Mouse (Mus musculus): ENCODE measurements around the gene Dicer1. TPM values are rescaled to one million over a fixed set of nuclear protein-coding genes. Genes with fewer than 3 reads are reported as not detected.

Dicer1 gene
- total and polyA plus RNA-seq, 3 experiments = 14.6 to 25.9 TPM; not detected in 1

DNA sequence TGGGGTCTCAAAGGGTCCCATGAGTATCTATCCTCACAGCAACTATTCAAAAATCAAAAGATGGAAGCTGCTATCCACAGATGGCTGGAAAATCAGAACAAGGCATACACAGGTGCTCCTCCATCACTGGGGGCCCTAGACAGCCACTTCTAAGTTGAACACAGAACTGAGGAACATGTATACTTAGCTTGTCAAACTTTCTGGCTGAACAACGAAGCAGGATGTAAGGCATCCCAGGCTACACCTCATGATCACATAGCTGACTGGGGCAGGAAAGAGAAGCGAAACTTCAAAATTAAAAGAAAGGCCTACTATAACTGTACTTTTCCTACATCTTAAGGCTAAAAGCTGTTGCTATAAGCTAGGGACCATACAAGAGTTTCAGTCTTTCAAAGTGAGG lies 2.8 kb downstream of the Dicer1 start:
- no peaks in the 10 kb centered on the region for H3K9me3 ChIP-seq (replicated peaks; ENCODE audit: insufficient read depth, low read length)
- DNase-seq (ENCODE audit: low read depth, low spot score) = no peak
- peaks cover 5 to 12% of the 10 kb centered on the region in 2 experiments; a peak in 3 of 4 replicates for H3K4me1 ChIP-seq (ENCODE audit: control insufficient read depth in 1 of 2, insufficient read depth in 2 of 2, low read length in 2 of 2)
- no peak overlapping the region for H3K9ac ChIP-seq (ENCODE audit: control insufficient read depth, low read depth, low read length, poor library complexity, severe bottlenecking)
- TF ChIP-seq USF1 (IDR thresholded peaks at IDR 0.05; ENCODE audit: low read depth, low read length) = no peak
- no peak for TF ChIP-seq MEF2A (IDR thresholded peaks at IDR 0.05; ENCODE audit: extremely low read depth, insufficient replicate concordance, low read depth, low read length, poor library complexity, severe bottlenecking)
- TF ChIP-seq NRF1 (IDR thresholded peaks at IDR 0.05; ENCODE audit: insufficient read depth, low read depth, low read length, poor library complexity, severe bottlenecking) = no peak
- TF ChIP-seq CHD1 (IDR thresholded peaks at IDR 0.05; ENCODE audit: low read depth, low read length) = no peak
- no peak for TF ChIP-seq TCF12 (IDR thresholded peaks at IDR 0.05; ENCODE audit: low read depth, low read length)
- no peak for TF ChIP-seq ETS1 (IDR thresholded peaks at IDR 0.05; ENCODE audit: low read depth, low read length)
- TF ChIP-seq EP300 (IDR thresholded peaks at IDR 0.05; ENCODE audit: low read depth in 1 of 2, low read length in 2 of 2) = no peak
- no peak for TF ChIP-seq ZKSCAN1 (IDR thresholded peaks at IDR 0.05; ENCODE audit: low read depth, low read length)
- no peak for TF ChIP-seq SMC3 (IDR thresholded peaks at IDR 0.05; ENCODE audit: low read depth, low read length)
- TF ChIP-seq KAT2A (conservative IDR thresholded peaks at IDR 0.05; ENCODE audit: low read depth, low read length) = no peak
- TF ChIP-seq ZNF384 (IDR thresholded peaks at IDR 0.05; ENCODE audit: low read depth, low read length) = no peak
- no peak for TF ChIP-seq MAZ (IDR thresholded peaks at IDR 0.05; ENCODE audit: low read depth, low read length)
- no peak for TF ChIP-seq MYB (IDR thresholded peaks at IDR 0.05; ENCODE audit: low read depth, low read length)
- no peak for TF ChIP-seq HCFC1 (IDR thresholded peaks at IDR 0.05; ENCODE audit: low read depth, low read length)
- peaks cover 0 to 11% of the 10 kb centered on the region in 2 experiments; a peak in 2 of 4 replicates for H3K36me3 ChIP-seq (ENCODE audit: control insufficient read depth in 1 of 2, insufficient read depth in 2 of 2, low read length in 2 of 2)
- H3K4me3 ChIP-seq (ENCODE audit: control insufficient read depth in 1 of 2, insufficient read depth in 1 of 2, low read depth in 2 of 2, low read length in 2 of 2) = no peak overlapping the region
- H3K79me2 ChIP-seq (ENCODE audit: control insufficient read depth, insufficient read depth, low read length, poor library complexity) = peaks cover 62% of the 10 kb centered on the region
- no peaks in the 10 kb centered on the region for H3K27me3 ChIP-seq (ENCODE audit: control insufficient read depth in 1 of 2, insufficient read depth in 2 of 2, low read length in 2 of 2)
- H3K27ac ChIP-seq (ENCODE audit: control insufficient read depth, low read depth, low read length) = no peak overlapping the region

DNA sequence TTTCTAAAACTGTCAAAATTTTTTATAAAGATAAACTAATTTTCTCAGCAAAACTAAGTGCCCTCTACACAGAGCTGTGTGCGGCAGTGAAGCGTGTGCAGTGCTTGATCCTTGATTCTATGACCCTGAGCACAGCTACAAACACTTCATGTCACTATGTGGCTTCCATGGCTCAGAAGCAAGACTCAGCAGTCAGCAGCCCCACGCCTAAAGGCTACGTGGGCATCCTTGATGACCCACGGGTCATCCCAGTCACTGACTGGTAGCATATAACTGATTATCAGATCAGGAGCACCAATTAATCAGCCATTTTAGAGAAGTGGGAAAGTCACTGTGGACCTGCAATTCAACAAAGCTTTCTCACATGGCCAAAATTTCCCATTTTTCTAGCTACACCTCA lies 4.5 kb downstream of the Dicer1 start:
- H3K4me3 ChIP-seq (ENCODE audit: control insufficient read depth in 1 of 2, insufficient read depth in 1 of 2, low read depth in 2 of 2, low read length in 2 of 2) = no peak overlapping the region
- no peaks in the 10 kb centered on the region for H3K27me3 ChIP-seq (ENCODE audit: control insufficient read depth in 1 of 2, insufficient read depth in 2 of 2, low read length in 2 of 2)
- H3K9me3 ChIP-seq (replicated peaks; ENCODE audit: insufficient read depth, low read length) = no peaks in the 10 kb centered on the region
- TF ChIP-seq TBP (IDR thresholded peaks at IDR 0.05; ENCODE audit: low read depth, low read length) = no peak
- no peak for TF ChIP-seq SIN3A (IDR thresholded peaks at IDR 0.05; ENCODE audit: low read length)
- TF ChIP-seq ZKSCAN1 (IDR thresholded peaks at IDR 0.05; ENCODE audit: low read depth, low read length) = no peak
- TF ChIP-seq TCF12 (IDR thresholded peaks at IDR 0.05; ENCODE audit: low read depth, low read length) = no peak
- no peak for TF ChIP-seq RCOR1 (IDR thresholded peaks at IDR 0.05; ENCODE audit: low read depth, low read length)
- no peak for TF ChIP-seq ZC3H11A (IDR thresholded peaks at IDR 0.05; ENCODE audit: low read depth, low read length)
- TF ChIP-seq TAL1 (IDR thresholded peaks at IDR 0.05; ENCODE audit: low read length) = no peak
- TF ChIP-seq POLR2AphosphoS2 (IDR thresholded peaks at IDR 0.05; ENCODE audit: low read length) = no peak
- TF ChIP-seq MXI1 (IDR thresholded peaks at IDR 0.05; ENCODE audit: low read depth, low read length) = no peak
- no peak for TF ChIP-seq ETS1 (IDR thresholded peaks at IDR 0.05; ENCODE audit: low read depth, low read length)
- no peak for TF ChIP-seq GATA1 (IDR thresholded peaks at IDR 0.05; ENCODE audit: low read depth, low read length)
- TF ChIP-seq USF1 (IDR thresholded peaks at IDR 0.05; ENCODE audit: low read depth, low read length) = no peak
- TF ChIP-seq USF2 (IDR thresholded peaks at IDR 0.05; ENCODE audit: borderline replicate concordance in 1 of 2, insufficient read depth in 1 of 2, low read depth in 1 of 2, low read length in 2 of 2) = no peak
- no peak for TF ChIP-seq JUND (IDR thresholded peaks at IDR 0.05; ENCODE audit: low read depth, low read length)
- TF ChIP-seq MAZ (IDR thresholded peaks at IDR 0.05; ENCODE audit: low read depth, low read length) = no peak
- peaks cover 7 to 12% of the 10 kb centered on the region in 2 experiments for H3K4me1 ChIP-seq (ENCODE audit: control insufficient read depth in 1 of 2, insufficient read depth in 2 of 2, low read length in 2 of 2)
- peaks cover 0 to 16% of the 10 kb centered on the region in 2 experiments; a peak in 2 of 4 replicates for H3K36me3 ChIP-seq (ENCODE audit: control insufficient read depth in 1 of 2, insufficient read depth in 2 of 2, low read length in 2 of 2)
- H3K79me2 ChIP-seq (ENCODE audit: control insufficient read depth, insufficient read depth, low read length, poor library complexity) = peaks cover 68% of the 10 kb centered on the region
- no peak for DNase-seq (ENCODE audit: low read depth, low spot score)
- no peak overlapping the region for H3K9ac ChIP-seq (ENCODE audit: control insufficient read depth, low read depth, low read length, poor library complexity, severe bottlenecking)
- no peak overlapping the region for H3K27ac ChIP-seq (ENCODE audit: control insufficient read depth, low read depth, low read length)

Data from MEL (cell line).